Mouse (Mus musculus): ENCODE results near the gene Pnn. TPM values are rescaled to one million over a fixed set of nuclear protein-coding genes. Genes with fewer than 3 reads are reported as not detected.

The Pnn gene
- 10 to 100 TPM; 18.2 to 22.5 TPM for total RNA-seq (2021)
- long read RNA-seq, experiment 1, transcript Pnn-201 (9 exons, 3,485 nt): major isoform, 41 of 49 reads
- long read RNA-seq, experiment 1, partial matches to known transcripts: 2 of 49 reads
- long read RNA-seq, experiment 1, other reads (novel, unspliced or antisense): 6 of 49 reads
- long read RNA-seq, experiment 2, transcript Pnn-201 (9 exons, 3,485 nt): major isoform, 34 of 38 reads
- long read RNA-seq, experiment 2, partial matches to known transcripts: 1 of 38 reads
- long read RNA-seq, experiment 2, other reads (novel, unspliced or antisense): 3 of 38 reads

DNA sequence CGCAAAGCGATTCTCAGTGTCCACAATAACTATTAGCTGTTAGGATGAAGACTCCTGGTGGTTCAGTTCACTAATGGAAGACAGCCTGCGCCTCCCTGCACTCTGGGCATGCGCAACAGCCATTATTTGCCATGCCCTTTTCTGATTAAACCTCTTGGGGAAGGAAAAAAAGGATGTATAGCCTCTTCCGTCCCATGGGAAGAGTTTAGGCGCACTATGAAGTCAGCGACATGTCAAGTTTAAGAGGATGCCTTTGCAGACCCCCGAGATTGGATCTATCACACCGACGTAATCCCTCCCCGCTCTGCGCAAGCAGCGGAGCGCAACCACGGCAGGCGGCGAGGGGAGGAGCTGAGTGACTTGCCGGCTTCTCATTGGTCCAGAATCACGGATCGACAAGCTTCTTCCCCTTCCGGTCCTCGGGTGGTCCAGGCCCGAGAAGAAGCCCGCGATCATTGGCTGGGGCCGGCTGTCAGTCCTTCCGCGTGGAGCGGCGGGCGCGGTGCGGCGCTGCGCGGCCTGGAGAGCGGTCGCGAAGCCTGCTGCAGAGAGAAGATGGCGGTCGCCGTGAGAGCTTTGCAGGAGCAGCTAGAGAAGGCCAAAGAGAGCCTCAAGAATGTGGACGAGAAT, at the start of gene Pnn:
Gene Pnn (plus strand): TSS at position 437 of the 630 bp plus-strand sequence.
- peak; percentile 98 for DNase-seq
- intact Hi-C loops (cut with DNase I): loop anchor here (2.0 kb wide), 2 partner anchors 64 to 152 kb away; partner anchors contain the start of gene Fbxo33

DNA sequence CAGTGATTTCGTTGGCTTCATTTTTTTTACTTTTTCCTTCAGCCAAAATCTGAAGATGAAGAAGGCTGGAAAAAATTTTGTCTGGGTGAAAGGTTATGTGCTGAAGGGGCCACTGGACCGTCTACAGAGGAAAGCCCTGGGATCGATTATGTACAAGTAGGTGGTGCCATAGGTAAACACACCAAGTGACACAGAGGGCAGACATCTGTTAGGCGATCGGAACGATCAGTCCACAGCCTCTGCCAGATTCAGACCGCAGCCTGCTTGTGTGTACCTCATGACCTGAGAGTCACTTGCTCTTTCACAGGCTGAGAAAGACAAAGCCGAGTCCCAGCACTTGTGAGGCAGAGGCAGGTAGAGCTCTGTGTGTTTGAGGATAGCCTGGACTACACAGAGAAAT, 48.7 kb upstream of the Pnn start:
- Histone ChIP-seq H3K4me3 (no peak overlapping the region), H3K27ac (no peak overlapping the region)
- intact Hi-C loops (cut with DNase I): no loop called here
- no peak for DNase-seq
- no peak for TF ChIP-seq CTCF (IDR thresholded peaks at IDR 0.05)

More for the DNA sequence above, at the start of gene Pnn:
- peak; percentile 43 for TF ChIP-seq CTCF (IDR thresholded peaks at IDR 0.05)
- H3K4me3 ChIP-seq: peak within 1 kb of the TSS; percentile 94
- peak within 1 kb of the TSS; percentile 96 for H3K27ac ChIP-seq

DNA sequence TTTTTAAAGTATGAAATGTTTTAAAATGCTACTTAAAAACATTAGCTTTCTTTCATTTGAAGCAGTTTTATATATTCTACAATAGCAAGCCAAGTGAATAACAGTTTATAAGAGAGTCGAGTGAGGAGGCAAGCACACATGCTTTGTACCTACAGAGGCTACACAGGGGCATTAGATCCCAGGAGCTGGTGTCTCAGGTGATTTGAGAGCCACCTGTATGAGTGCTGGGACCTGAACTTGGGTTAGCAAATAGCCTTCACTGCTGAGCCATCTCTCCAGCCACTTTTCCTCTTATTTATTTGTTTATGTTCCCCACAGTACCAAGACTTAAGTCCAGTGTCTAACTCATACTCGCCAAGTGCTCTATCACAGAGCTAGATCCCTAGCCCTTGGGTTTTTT, 46.8 kb upstream of the Pnn start:
- no peak for DNase-seq
- TF ChIP-seq CTCF (IDR thresholded peaks at IDR 0.05): no peak
- Histone ChIP-seq H3K27ac (no peak overlapping the region), H3K4me3 (no peak overlapping the region)
- intact Hi-C loops (cut with DNase I): no loop called here

DNA sequence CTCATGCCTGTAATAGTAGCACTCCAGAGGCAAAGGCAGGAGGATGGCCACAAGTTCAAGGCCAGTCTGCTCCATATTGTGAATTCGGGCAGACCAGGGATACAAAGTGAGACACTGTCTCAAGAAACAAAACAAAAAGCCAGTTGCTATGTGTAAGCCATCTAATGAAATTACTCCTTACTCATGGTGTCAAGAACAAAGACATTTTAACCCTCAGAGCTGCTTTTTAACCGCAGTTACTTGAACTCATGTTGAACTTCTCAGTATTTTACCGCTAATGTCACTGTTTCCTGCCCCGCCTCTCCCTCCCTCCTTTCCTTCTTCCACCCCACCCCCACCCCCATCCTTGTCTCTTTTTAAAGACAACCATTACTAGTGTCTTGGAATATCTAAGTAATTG, 45.4 kb upstream of the Pnn start:
- Histone ChIP-seq H3K27ac (no peak overlapping the region), H3K4me3 (no peak overlapping the region)
- intact Hi-C loops (cut with DNase I): no loop called here
- DNase-seq: no peak
- TF ChIP-seq CTCF (IDR thresholded peaks at IDR 0.05): no peak

DNA sequence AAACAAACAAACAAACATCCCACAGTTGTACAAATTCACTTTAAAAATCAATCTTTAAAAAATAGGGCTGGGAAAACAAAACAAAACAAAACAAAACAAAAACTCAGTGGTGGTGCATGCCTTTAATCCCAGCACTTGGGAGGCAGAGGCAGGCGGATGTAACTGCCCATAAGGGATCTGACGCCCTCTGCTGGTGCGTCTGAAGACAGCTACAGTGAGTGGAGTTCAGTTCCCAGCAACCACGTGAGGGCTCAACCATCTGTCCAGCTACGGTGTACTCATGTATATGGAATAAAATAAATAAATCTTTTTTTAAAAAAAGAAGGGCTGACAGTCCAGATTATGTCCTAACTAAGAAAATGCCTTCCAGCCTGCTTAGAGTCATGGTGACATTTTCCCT, 34.6 kb upstream of the Pnn start:
- no peak overlapping the region for H3K27ac ChIP-seq
- intact Hi-C loops (cut with DNase I): no loop called here
- DNase-seq: no peak
- no peak overlapping the region for H3K4me3 ChIP-seq
- peak; percentile 42; the same call in 1 of the 2 replicates for TF ChIP-seq CTCF (IDR thresholded peaks at IDR 0.05)

DNA sequence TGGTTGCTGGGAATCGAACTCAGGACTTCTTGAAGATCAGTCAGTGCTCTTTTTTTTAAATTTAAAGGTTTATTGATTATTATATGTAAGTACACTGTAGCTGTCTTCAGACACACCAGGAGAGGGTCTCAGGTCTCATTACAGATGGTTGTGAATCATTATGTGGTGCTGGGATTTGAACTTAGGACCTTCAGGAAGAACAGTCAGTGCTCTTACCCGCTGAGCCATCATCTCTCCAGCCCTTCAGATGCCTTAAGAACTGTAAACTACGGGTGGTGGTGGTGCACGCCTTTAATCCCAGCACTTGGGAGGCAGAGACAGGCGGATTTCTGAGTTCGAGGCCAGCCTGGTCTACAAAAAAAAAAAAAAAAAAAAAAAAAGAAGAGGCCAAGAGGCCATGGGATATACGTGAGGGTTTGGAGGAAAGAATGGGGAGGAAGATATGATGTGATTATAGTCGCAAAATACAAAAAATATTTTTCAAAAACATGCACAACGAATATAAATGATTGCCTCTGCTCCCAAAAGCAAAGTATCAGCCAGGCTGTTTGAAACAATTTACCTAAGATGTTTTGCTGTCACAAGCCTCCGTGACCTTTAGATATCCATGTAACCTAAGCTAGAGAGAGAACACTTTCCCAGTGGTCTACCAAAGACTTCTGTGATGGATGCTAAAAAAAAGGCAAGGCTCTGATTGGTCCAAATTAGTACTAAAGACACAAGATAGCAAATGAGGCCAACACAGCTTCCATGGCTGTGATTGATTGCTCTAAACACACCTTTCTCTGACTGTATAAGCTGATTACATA, 27.3 kb upstream of the Pnn start:
- DNase-seq: no peak
- TF ChIP-seq CTCF (IDR thresholded peaks at IDR 0.05): no peak
- H3K27ac ChIP-seq: 0 out of 2 replicates have a peak overlapping the region, but pooled peaks have one; percentile 63
- H3K4me3 ChIP-seq: no peak overlapping the region
- intact Hi-C loops (cut with DNase I): no loop called here

DNA sequence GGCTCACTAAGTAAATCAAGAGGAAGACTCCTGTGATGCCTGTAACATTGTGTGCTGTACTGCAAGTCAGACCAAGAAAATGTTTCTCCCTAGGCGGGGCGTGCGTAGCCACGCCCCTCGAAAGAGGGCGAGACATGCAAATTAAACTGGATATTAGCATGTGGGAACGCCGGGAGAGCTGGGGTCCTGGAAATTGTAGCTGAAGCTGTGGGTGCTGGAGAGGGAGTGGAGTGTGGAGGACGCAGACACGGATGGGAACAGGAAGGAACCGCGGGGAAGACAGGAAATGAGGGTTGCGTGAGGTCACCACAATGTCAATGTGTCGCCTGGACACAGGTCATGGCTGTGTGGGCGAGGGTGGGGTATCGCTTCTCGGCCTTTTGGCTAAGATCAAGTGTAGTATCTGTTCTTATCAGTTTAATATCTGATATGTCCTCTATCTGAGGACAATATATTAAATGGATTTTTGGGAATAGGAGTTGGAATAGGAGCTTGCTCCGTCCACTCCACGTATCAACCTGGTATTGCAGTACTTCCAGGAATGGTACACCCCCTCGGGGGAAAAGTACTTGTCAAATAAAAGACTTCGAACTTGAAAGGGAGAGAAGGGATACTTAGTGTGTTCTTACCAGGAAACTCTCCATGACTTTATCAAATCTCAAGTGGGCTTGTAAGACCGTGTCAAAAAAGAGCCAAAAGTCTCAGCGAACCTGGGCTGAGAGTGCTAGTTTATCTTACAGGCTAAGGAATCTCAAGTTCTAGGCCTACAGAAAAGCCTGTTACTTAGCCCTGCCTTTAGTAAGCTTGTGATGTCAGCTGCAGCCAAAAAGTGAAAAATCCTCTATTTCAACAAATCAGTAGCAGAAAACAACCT, 26.5 kb upstream of the Pnn start:
- intact Hi-C loops (cut with DNase I): no loop called here
- Histone ChIP-seq H3K27ac (peak overlapping the region; percentile 63), H3K4me3 (peak overlapping the region; percentile 38)
- TF ChIP-seq CTCF (IDR thresholded peaks at IDR 0.05): no peak
- DNase-seq: peak; percentile 17

DNA sequence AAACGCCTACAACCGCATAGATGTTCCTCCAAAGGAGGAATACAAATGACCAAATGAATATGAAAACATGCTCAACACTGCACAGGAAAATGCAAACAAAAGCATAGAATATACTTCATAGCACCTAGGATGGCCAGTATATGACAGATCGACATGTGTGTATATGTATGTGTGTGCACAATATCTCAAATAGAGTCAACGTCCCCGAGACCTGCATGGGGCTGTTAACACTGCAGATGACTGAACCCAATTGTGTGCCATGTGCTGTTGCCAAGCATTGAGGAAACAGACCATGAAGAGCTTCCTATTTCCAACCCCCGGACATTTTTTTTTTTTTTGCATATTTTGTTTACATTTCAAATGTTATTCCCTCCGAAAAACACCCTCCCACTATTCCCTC, 25.8 kb upstream of the Pnn start:
- no peak for TF ChIP-seq CTCF (IDR thresholded peaks at IDR 0.05)
- intact Hi-C loops (cut with DNase I): no loop called here
- no peak for DNase-seq
- H3K4me3 ChIP-seq: no peak overlapping the region
- no peak overlapping the region for H3K27ac ChIP-seq

DNA sequence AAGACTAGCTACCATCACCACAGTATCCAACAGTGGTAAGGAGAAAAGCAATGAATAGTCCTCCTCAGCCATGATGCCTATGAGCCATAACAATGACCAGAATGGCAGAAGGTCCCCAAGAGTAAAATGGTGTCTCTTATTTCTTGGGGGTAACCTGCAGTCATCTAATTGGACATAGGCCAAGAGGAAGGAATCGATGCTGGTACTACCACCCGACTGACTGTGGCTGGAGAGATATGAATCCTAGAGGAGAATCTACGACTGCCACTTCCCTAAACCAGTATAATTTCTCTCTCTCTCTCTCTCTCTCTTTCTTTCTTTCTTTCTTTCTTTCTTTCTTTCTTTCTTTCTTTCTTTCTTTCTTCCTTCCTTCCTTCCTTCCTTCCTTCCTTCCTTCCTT, 14.2 kb upstream of the Pnn start:
- intact Hi-C loops (cut with DNase I): no loop called here
- Histone ChIP-seq H3K4me3 (no peak overlapping the region), H3K27ac (no peak overlapping the region)
- TF ChIP-seq CTCF (IDR thresholded peaks at IDR 0.05): no peak
- DNase-seq: no peak

DNA sequence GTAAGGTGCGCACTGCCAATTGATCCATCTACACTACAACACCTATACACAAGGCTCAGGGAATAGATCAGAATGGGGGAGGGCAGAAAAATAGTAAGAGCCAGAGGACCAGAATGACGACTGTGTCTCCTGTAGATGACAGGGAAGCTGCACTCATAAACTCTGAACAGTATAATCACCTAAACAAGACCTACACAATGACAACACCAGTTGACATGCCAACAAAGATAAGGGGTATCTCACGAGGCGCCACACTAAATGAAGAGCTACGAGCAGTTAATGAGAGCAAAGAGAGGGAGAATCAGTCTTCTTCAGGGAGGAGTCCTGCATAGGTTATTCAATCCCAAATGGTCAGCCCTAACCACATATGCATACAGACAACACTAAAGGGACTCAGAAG, 13.5 kb upstream of the Pnn start:
- H3K4me3 ChIP-seq: no peak overlapping the region
- no peak for DNase-seq
- intact Hi-C loops (cut with DNase I): no loop called here
- H3K27ac ChIP-seq: no peak overlapping the region
- TF ChIP-seq CTCF (IDR thresholded peaks at IDR 0.05): no peak

DNA sequence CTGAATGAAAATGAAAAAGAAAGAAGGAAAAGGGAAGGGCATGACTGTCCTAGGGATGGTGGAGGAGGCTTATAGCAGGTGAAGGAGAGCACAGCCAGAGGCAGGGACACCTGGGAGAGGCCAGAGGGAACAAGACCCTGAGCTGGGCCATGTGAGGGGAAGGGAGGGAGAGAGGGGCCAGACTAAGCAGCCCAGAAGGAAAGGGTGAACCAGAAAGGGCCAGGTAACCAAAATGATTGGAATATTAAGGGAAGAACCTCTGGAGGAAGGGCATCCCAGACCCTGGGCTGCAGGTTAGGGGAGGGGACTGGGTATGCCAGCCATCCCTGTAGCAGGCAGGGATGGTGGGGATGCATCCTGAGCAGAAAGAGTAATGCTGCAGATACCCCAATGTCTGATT, 12.7 kb upstream of the Pnn start:
- no peak for TF ChIP-seq CTCF (IDR thresholded peaks at IDR 0.05)
- no peak overlapping the region for H3K4me3 ChIP-seq
- H3K27ac ChIP-seq: no peak overlapping the region
- intact Hi-C loops (cut with DNase I): no loop called here
- DNase-seq: no peak

DNA sequence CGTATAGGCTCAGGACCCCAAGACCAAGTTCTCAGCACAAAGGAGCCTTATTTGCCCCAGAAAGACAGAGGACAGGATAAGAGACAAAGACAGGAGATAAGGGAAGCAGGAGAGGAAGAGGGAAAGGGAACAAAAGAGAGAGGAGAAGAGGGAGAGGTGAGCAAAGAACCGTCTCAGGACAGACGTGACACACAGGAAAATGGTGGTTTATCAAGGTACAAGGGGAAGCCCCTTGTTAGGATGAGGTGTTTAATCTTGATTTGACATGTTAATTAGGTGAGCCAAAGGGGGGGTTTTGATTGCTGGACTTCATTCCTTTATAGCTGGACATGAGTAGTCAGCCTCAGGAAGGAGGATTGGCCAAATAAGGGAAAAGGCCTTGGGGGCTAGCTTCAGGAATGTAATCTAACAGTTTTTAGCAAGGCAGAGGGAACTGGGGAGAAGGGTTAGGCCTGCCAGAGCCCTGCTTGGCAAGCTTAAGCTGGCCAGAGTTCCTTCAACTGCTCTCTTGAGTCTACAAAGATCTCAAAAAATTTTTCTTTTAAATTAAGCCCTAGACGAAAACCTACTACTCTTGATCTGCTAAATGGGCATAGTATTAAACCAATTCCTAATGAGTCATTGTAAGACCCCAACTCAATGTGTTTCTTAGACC, 11.4 kb upstream of the Pnn start:
- no peak overlapping the region for H3K27ac ChIP-seq
- intact Hi-C loops (cut with DNase I): no loop called here
- no peak overlapping the region for H3K4me3 ChIP-seq
- no peak for TF ChIP-seq CTCF (IDR thresholded peaks at IDR 0.05)
- DNase-seq: no peak

Data from gastrocnemius, adult 2 months (tissue).